Mouse (Mus musculus) lung, embryonic 14.5 days (tissue): ENCODE measurements around the gene Rtf1. TPM values are rescaled to one million over a fixed set of nuclear protein-coding genes. Genes with fewer than 3 reads are reported as not detected.

Experiments used
- ATAC-seq: fragments of 200-750 bp; cut with Nextera tagmentation; 2 replicates; pipeline ENCODE4 v1.8.0; 2017; ENCODE audit warnings: mild to moderate bottlenecking, moderate TSS enrichment, moderate library complexity; ENCODE audit not compliant: insufficient read depth
- DNase-seq: peaks from one replicate; pipeline ENCODE4 v3.0.0-alpha.2; 2015
- H3K27ac ChIP-seq: fragments of 300-500 bp; sonication (generic); 2 replicates; pipeline ENCODE4 v1.5.1; 2014; ENCODE audit warnings: low read depth, mild to moderate bottlenecking, moderate library complexity
- H3K27me3 ChIP-seq: fragments of 300-500 bp; sonication (generic); 2 replicates; pipeline ENCODE4 v1.6.1; 2014; ENCODE audit warnings: low read length, control low read depth; ENCODE audit not compliant: insufficient read depth
- H3K36me3 ChIP-seq: fragments of 300-500 bp; sonication (generic); 2 replicates; pipeline ENCODE4 v1.6.1; 2014; ENCODE audit warnings: control low read depth; ENCODE audit not compliant: insufficient read depth
- H3K4me1 ChIP-seq: fragments of 300-500 bp; sonication (generic); 2 replicates; pipeline ENCODE4 v1.6.1; 2014; ENCODE audit warnings: antibody characterized with exemption, control low read depth; ENCODE audit not compliant: insufficient read depth
- H3K4me2 ChIP-seq: fragments of 300-500 bp; sonication (generic); 2 replicates; pipeline ENCODE4 v1.6.1; 2014; ENCODE audit warnings: mild to moderate bottlenecking
- H3K4me3 ChIP-seq: fragments of 300-500 bp; sonication (generic); 2 replicates; pipeline ENCODE4 v1.5.1; 2014; ENCODE audit warnings: low read depth, low read length
- H3K9ac ChIP-seq: fragments of 300-500 bp; sonication (generic); 2 replicates; pipeline ENCODE4 v1.6.1; 2014
- H3K9me3 ChIP-seq: fragments of 300-500 bp; sonication (generic); 2 replicates; pipeline ENCODE4 v1.6.1; 2016; ENCODE audit warnings: low read depth, low read length, control low read depth
- CTCF ChIP-seq: IDR thresholded peaks from 2 replicates; pipeline ENCODE4 v1.5.1; 2016; ENCODE audit warnings: antibody characterized with exemption, low read depth
- WGBS: fragments of 180-500 bp; shearing (Covaris S2); extraction: QIAGEN DNeasy Blood & Tissue Kit; methylation state at CpG from one replicate; pipeline ENCODE4 v1.1.7; 2014; 5-methylcytosine and 5-hydroxymethylcytosine counted together
- polyA plus RNA-seq: library from polyadenylated mRNA; unstranded; fragments of >200 nt; fragmentation: Nextera tagmentation; extraction: Ambion mirVana; gene quantifications from 2 replicates; pipeline ENCODE4 v1.2.1, GENCODE M21; 2014

Gene Rtf1
- polyA plus RNA-seq, 1 experiment from 2014 or later, result 28.0 TPM

- 76% methylated on average over 4 of the region's 4 CpGs for WGBS
- DNase-seq (no peak), ATAC-seq (no peak)
- Histone ChIP-seq H3K4me2 (no peak overlapping the region), H3K27me3 (no peaks in the 10 kb centered on the region), H3K4me3 (no peak overlapping the region), H3K4me1 (no peaks in the 10 kb centered on the region), H3K9ac (no peak overlapping the region), H3K9me3 (no peaks in the 10 kb centered on the region), H3K36me3 (peaks cover 90% of the 10 kb centered on the region), H3K27ac (no peak overlapping the region)
- TF ChIP-seq CTCF, result no peak
Observed at GRCm38 (mm10) chr2:119730735-119731134, 55.9 kb downstream of the Rtf1 start.

- H3K9ac ChIP-seq, result no peak overlapping the region
- no peak for TF ChIP-seq CTCF
- no peak overlapping the region for H3K4me3 ChIP-seq
- ATAC-seq (no peak), DNase-seq (no peak)
- peaks cover 6% of the 10 kb centered on the region; the same call in 1 of the 2 replicates for H3K4me1 ChIP-seq
- no peaks in the 10 kb centered on the region for H3K9me3 ChIP-seq
- peaks cover 30% of the 10 kb centered on the region for H3K36me3 ChIP-seq
- WGBS, result 14% methylated on average over 12 of the region's 12 CpGs
- H3K4me2 ChIP-seq, result no peak overlapping the region
- no peak overlapping the region for H3K27ac ChIP-seq
- no peaks in the 10 kb centered on the region for H3K27me3 ChIP-seq
Observed at GRCm38 (mm10) chr2:119737124-119737523, 62.3 kb downstream of the Rtf1 start.

DNA sequence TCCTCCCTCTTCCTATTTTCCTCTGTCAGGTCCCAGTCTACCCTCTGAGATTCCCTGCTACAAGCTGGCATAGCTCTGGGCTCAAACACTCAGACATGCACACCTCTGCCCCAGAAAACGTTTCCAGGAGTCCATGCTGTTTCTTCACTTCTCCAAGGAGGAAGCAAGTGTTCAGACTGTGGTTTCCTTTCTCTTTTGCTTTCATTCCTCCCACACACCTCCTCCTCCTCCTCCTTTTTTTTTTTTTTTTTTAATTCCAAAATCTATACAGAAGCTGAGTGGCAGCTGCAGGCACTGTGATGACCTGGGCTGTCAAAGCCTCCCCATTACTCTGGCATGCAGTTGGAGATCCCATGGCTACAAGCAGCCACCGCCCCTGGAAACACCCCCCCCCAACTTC, 65.7 kb downstream of the Rtf1 start:
- 21% methylated on average over 2 of the region's 2 CpGs for WGBS
- H3K4me2 ChIP-seq, result peak overlapping the region; percentile 99
- TF ChIP-seq CTCF, result no peak
- H3K9me3 ChIP-seq, result no peaks in the 10 kb centered on the region
- no peak overlapping the region for H3K9ac ChIP-seq
- no peaks in the 10 kb centered on the region for H3K36me3 ChIP-seq
- ATAC-seq (no peak), DNase-seq (no peak)
- H3K4me1 ChIP-seq, result peaks cover 14% of the 10 kb centered on the region
- no peak overlapping the region for H3K4me3 ChIP-seq
- peaks cover 26% of the 10 kb centered on the region for H3K27me3 ChIP-seq
- no peak overlapping the region for H3K27ac ChIP-seq

DNA sequence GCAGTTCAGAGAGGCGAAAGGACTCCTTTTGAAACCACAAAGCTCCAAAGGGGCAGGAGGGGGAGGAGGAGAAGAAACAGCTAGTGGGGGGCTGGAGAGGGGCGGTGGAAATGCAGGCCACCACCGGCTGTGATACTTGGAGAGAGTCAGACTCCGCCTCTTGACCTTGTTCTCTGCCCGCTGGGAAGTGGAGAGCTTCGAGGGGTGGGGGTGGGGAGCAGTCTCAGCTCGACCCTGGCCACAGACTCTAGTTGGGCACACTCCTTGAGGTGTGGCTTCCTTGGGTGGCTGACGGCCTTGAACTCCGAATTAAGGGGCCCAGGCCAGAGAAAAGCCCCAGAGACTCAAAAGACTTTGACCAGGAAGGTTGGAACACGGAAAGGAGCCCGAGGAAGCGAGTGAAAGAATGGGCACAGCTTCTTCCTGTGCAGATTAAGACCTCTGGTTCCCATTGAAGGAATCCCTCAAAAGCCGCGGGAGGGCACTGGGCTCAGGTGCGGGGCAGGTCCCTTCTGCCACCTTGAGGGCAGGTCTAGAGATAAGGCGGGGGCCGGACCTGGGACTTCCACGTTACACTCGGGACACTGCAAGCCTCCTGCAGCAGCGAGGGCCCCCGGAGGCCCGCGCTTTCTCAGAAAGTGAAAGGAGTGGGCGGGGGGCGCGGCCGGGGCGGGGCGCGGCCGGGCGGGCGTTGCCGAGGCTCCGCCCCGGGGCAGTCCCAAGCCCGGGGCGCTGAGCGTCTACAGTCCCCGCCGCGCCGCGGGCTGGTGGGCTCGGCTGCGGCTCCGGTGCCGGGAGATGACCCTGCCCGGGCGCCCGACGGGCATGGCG, 66.9 kb downstream of the Rtf1 start, which contains the start of gene Itpka:
Itpka (plus strand) TSS at position 757 of the 831 bp plus-strand sequence.
- DNase-seq, result peak; percentile 84
- Histone ChIP-seq H3K4me3 (peak within 1 kb of the TSS; percentile 66), H3K36me3 (no peaks in the 10 kb centered on the region), H3K4me2 (peak within 1 kb of the TSS; percentile 99), H3K4me1 (peaks cover 14% of the 10 kb centered on the region), H3K27ac (peak within 1 kb of the TSS; percentile 89), H3K27me3 (peaks cover 26% of the 10 kb centered on the region), H3K9ac (peak within 1 kb of the TSS; percentile 70), H3K9me3 (no peaks in the 10 kb centered on the region)
- peak; percentile 88 for ATAC-seq
- under 1% methylated on average over 49 of the region's 53 CpGs for WGBS
- TF ChIP-seq CTCF, result no peak

DNA sequence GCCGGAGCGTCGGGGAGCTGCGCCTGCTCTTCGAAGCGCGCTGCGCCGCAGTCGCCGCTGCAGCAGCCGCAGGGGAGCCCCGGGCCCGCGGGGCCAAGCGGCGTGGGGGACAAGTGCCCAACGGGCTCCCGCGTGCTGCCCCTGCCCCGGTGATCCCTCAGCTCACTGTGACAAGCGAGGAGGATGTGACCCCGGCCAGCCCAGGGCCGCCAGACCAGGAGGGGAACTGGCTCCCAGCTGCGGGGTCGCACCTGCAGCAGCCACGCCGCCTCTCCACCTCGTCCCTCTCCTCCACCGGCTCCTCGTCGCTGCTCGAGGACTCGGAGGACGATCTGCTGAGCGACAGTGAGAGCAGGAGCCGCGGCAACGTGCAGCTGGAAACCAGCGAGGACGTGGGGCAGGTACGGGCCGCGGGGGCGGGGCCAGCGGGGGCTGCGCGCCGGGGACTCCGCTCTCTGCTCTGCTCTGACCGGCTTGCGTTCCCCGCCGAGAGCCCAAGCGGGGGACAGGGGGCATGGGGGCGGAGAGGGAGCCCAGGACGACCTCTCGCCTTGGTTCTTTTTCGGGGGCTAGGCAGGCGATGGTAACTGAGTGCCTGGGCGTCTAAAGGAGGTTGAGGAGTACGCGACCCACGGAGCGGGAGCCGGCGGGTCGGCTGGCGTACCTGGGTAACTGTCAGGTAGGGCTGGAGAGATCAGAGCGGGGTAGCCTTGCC, 67.8 kb downstream of the Rtf1 start:
- Histone ChIP-seq H3K36me3 (no peaks in the 10 kb centered on the region), H3K4me1 (peaks cover 14% of the 10 kb centered on the region), H3K27me3 (peaks cover 26% of the 10 kb centered on the region), H3K4me3 (peak overlapping the region; percentile 66), H3K4me2 (peak overlapping the region; percentile 99), H3K27ac (no peak overlapping the region), H3K9me3 (no peaks in the 10 kb centered on the region), H3K9ac (peak overlapping the region; percentile 70)
- DNase-seq, result peak; percentile 17
- ATAC-seq, result peak; percentile 15
- 1% methylated on average over 70 of the region's 70 CpGs for WGBS
- TF ChIP-seq CTCF, result no peak

DNA sequence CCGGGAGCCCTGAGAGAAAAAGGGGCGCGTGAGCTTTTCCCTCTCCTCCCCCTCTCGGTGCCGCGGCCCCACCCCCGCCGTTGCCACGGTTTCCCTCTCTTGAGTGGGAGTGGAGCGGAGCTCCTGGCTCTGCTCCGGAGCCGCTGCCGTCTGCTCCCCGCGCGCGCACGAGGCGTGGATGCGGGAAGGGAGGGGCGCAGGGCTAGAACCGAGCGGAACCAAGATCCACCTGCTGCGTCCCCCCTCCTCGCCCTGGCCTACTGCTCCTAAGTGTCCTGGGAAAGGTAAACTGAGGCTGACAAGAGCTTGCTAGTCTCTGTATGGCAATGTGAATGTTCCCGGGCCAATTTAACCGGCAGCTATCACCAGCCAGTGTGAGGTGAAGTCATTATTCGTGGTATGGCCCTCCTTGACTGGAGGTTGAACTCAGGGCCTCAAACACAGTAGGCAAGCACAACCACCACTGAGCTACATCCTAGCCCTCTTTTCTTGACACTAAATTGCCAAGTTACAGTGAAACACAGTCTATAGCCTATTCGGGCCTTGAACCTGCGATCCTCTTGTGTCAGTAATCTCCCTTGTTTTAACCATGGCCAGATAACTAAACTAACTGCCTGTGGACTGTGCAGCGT, 68.4 kb downstream of the Rtf1 start:
- Histone ChIP-seq H3K4me1 (peaks cover 14% of the 10 kb centered on the region), H3K9me3 (no peaks in the 10 kb centered on the region), H3K4me3 (peak overlapping the region; percentile 66), H3K4me2 (peak overlapping the region; percentile 99), H3K27me3 (peaks cover 26% of the 10 kb centered on the region), H3K36me3 (no peaks in the 10 kb centered on the region), H3K27ac (no peak overlapping the region), H3K9ac (no peak overlapping the region)
- TF ChIP-seq CTCF, result no peak
- 7% methylated on average over 31 of the region's 31 CpGs for WGBS
- ATAC-seq (no peak), DNase-seq (no peak)

- Histone ChIP-seq H3K9ac (no peak overlapping the region), H3K4me2 (peak overlapping the region; percentile 99)
Observed at GRCm38 (mm10) chr2:119743808-119744162, 68.9 kb downstream of the Rtf1 start.

More at GRCm38 (mm10) chr2:119743808-119744162, 68.9 kb downstream of the Rtf1 start:
- Histone ChIP-seq H3K27ac (no peak overlapping the region), H3K27me3 (peaks cover 26% of the 10 kb centered on the region), H3K36me3 (no peaks in the 10 kb centered on the region), H3K4me1 (peaks cover 14% of the 10 kb centered on the region), H3K4me3 (peak overlapping the region; percentile 26), H3K9me3 (no peaks in the 10 kb centered on the region)
- no peak for TF ChIP-seq CTCF
- ATAC-seq, result no peak
- DNase-seq, result peak; percentile 21
- 6% methylated on average over 22 of the region's 22 CpGs for WGBS
